Comparison of ENCODE assay signal across 7 mouse cellular contexts in genomic region chr7:143548976-143549457, GRCm38 (mm10). TPM values are rescaled to one million over a fixed set of nuclear protein-coding genes. Genes with fewer than 3 reads are reported as not detected.
DNase-seq lines count a peak whose midpoint lies in the region; ATAC-seq and TF ChIP-seq lines count a peak whose summit lies in the region.

Gene Nap1l4 (minus strand): TSS chr7:143549106.

- peak; percentile 50; the same call in 1 of the 2 replicates for TF ChIP-seq POLR2A in small intestine, adult 2 months (IDR thresholded peaks at IDR 0.05; ENCODE audit: low read depth, low read length)

- peak; percentile 99 for ATAC-seq in intestine, postnatal 0 days
- peak; percentile 99 for ATAC-seq in midbrain, embryonic 12.5 days (ENCODE audit: low FRiP score, low read depth)

- peaks cover 37% of the 10 kb centered on the region for H3K4me1 ChIP-seq in embryonic facial prominence, embryonic 10.5 days
- H3K4me1 ChIP-seq in intestine, postnatal 0 days (replicated peaks; ENCODE audit: control insufficient read depth, insufficient read depth, low read length), result no peaks in the 10 kb centered on the region
- peaks cover 29% of the 10 kb centered on the region for H3K4me1 ChIP-seq in midbrain, embryonic 12.5 days
- peaks cover 2% of the 10 kb centered on the region; the same call in 1 of the 2 replicates for H3K4me1 ChIP-seq in small intestine, adult 2 months (ENCODE audit: control insufficient read depth, insufficient read depth, insufficient read length, low read length)

- peak within 1 kb of the TSS; percentile 87 for H3K9ac ChIP-seq in intestine, postnatal 0 days (ENCODE audit: low read depth, low read length)
- peak within 1 kb of the TSS; percentile 88 for H3K9ac ChIP-seq in midbrain, embryonic 12.5 days (replicated peaks)

- under 1% methylated on average over 43 of the region's 43 CpGs for WGBS in embryonic facial prominence, embryonic 10.5 days
- under 1% methylated on average over 42 of the region's 43 CpGs for WGBS in intestine, postnatal 0 days
- under 1% methylated on average over 40 of the region's 43 CpGs for WGBS in midbrain, embryonic 12.5 days
- WGBS in small intestine, adult 2 months, result 1% methylated on average over 42 of the region's 43 CpGs

- H3K27ac ChIP-seq in embryonic facial prominence, embryonic 10.5 days (replicated peaks), result peak within 1 kb of the TSS; percentile 99
- H3K27ac ChIP-seq in intestine, postnatal 0 days (ENCODE audit: low read depth, low read length), result peak within 1 kb of the TSS; percentile 96
- peak within 1 kb of the TSS; percentile 91 for H3K27ac ChIP-seq in midbrain, embryonic 12.5 days (replicated peaks)
- H3K27ac ChIP-seq in small intestine, adult 2 months (ENCODE audit: insufficient read depth, low read depth, low read length), result peak within 1 kb of the TSS; percentile 92

- peak; percentile 99 for DNase-seq in adrenal gland, postnatal 10 days
- DNase-seq in embryonic facial prominence, embryonic 10.5 days (ENCODE audit: low spot score), result peak; percentile 99
- peak; percentile 68 for DNase-seq in gonadal fat pad, adult 2 months (ENCODE audit: low read depth)
- peak; percentile 97 for DNase-seq in left cerebral cortex, postnatal 4 days

- no peaks in the 10 kb centered on the region for H3K27me3 ChIP-seq in embryonic facial prominence, embryonic 10.5 days (replicated peaks; ENCODE audit: low read depth, poor library complexity, severe bottlenecking)
- H3K27me3 ChIP-seq in intestine, postnatal 0 days (replicated peaks; ENCODE audit: control insufficient read depth, insufficient read depth, low read length), result no peaks in the 10 kb centered on the region
- H3K27me3 ChIP-seq in midbrain, embryonic 12.5 days, result no peaks in the 10 kb centered on the region
- H3K27me3 ChIP-seq in small intestine, adult 2 months (ENCODE audit: control insufficient read depth, insufficient read depth, low read length), result no peaks in the 10 kb centered on the region

- H3K9me3 ChIP-seq in embryonic facial prominence, embryonic 10.5 days, result no peaks in the 10 kb centered on the region
- no peaks in the 10 kb centered on the region for H3K9me3 ChIP-seq in intestine, postnatal 0 days (ENCODE audit: control insufficient read depth)
- H3K9me3 ChIP-seq in midbrain, embryonic 12.5 days, result no peaks in the 10 kb centered on the region

- H3K4me3 ChIP-seq in embryonic facial prominence, embryonic 10.5 days, result peak within 1 kb of the TSS; percentile 96
- peak within 1 kb of the TSS; percentile 90 for H3K4me3 ChIP-seq in intestine, postnatal 0 days (ENCODE audit: low read depth, low read length)
- peak within 1 kb of the TSS; percentile 79 for H3K4me3 ChIP-seq in midbrain, embryonic 12.5 days
- H3K4me3 ChIP-seq in small intestine, adult 2 months (ENCODE audit: low read depth, low read length), result peak within 1 kb of the TSS; percentile 83

- TF ChIP-seq CTCF in intestine, postnatal 0 days (IDR thresholded peaks at IDR 0.05; ENCODE audit: low read depth), result no peak
- TF ChIP-seq CTCF in small intestine, adult 2 months (IDR thresholded peaks at IDR 0.05; ENCODE audit: extremely low read depth, insufficient read length, insufficient replicate concordance, low read depth, low read length), result no peak

- peaks cover 32% of the 10 kb centered on the region for H3K36me3 ChIP-seq in embryonic facial prominence, embryonic 10.5 days (replicated peaks)
- no peaks in the 10 kb centered on the region for H3K36me3 ChIP-seq in intestine, postnatal 0 days (ENCODE audit: control insufficient read depth, insufficient read depth)
- peaks cover 8% of the 10 kb centered on the region; the same call in 1 of the 2 replicates for H3K36me3 ChIP-seq in midbrain, embryonic 12.5 days
- no peaks in the 10 kb centered on the region for H3K36me3 ChIP-seq in small intestine, adult 2 months (ENCODE audit: control insufficient read depth, insufficient read depth, low read length)

- H3K4me2 ChIP-seq in intestine, postnatal 0 days (replicated peaks; ENCODE audit: low read depth), result peak within 1 kb of the TSS; percentile 72
- peak within 1 kb of the TSS; percentile 82 for H3K4me2 ChIP-seq in midbrain, embryonic 12.5 days (replicated peaks)

- intact Hi-C loops in left cerebral cortex, postnatal 4 days (cut with DNase I), result no loop called here

RNA-seq across cellular contexts. Expression of gene Nap1l4, which starts in this region (rescaled TPM):
- 100 to 1,000 TPM; 135 to 153 TPM for total RNA-seq in adrenal gland, postnatal 10 days (2021)
- 377 and 391 TPM in 2 replicates for polyA plus RNA-seq in embryonic facial prominence, embryonic 10.5 days (2016; fragmentation: Nextera tagmentation; extraction: Ambion mirVana)
- 62.2 and 73.5 TPM in 2 replicates for polyA plus RNA-seq in gonadal fat pad, adult 2 months (2012; rRNA removed)
- 79.9 and 85.0 TPM in 2 replicates for polyA plus RNA-seq in intestine, postnatal 0 days (2015; fragmentation: Nextera tagmentation; extraction: Ambion mirVana)
- total RNA-seq in left cerebral cortex, postnatal 4 days (2021), result 100 to 1,000 TPM; 177 to 178 TPM
- 345 and 355 TPM in 2 replicates for polyA plus RNA-seq in midbrain, embryonic 12.5 days (2016; fragmentation: Nextera tagmentation; extraction: Ambion mirVana)
- 18.8 and 35.8 TPM in 2 replicates for polyA plus RNA-seq in small intestine, adult 2 months (2012; rRNA removed)

Comparison
In these comparisons a context has a peak if more than half of its experiments do, and no peak if none do; other contexts are left out.
1. Peak in every context shown above with its lines: DNase-seq, ATAC-seq, H3K4me3 ChIP-seq and H3K27ac ChIP-seq.